Mouse (Mus musculus) frontal cortex, postnatal 14 days (tissue): ENCODE measurements at regions not wholly inside any gene's neighbourhood (a gene's known extent, or its start where the extent isn't known, plus 50 kb on each side); places are given as distances from the start of the nearest gene placed in this dataset.
A peak's percentile ranks its signal among the peaks of the same experiment; 100 is the strongest.
"Not testable (repeated sequence)": the region's sequence is repeated elsewhere in the genome, so short reads cannot be mapped to it uniquely, and the experiment has no call there.

ENCODE experiments used
- DNase-seq, 2 experiments: peaks; one replicate each; pipeline ENCODE4 v3.0.0; 2022; ENCODE audit warnings: low spot score in 2 of 2

DNA sequence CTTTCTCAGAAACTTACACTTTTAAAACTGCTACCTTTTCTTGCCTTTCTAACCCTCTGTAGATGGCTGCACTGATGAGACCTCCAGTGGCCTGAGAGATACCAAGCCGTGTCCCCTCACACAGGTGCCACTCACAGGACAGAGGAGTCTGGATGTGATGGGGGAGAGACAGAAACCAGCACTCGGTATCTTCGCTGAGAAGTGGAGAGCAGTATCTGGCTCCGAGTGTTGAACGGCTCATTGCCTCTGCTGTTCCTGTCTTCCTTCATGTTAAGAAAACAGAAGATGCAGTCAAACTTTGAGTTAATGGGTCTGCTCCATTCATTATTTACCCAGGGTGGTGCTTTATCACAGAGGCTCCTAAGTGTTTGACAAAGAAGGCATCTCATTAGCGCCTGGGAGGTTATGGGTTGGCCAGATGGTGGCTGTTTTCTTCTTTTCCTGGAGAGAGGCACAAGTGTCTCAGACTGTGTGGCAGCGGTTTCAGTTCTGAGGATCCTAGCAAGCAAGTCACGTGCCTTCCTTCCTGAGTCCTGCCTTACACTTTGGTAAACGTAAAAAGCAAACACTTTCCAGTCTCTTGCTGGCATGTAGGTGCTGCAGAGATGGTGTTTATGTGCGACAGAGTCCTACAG lies 248.6 kb downstream of the Sec16b start:
- no peak for DNase-seq

DNA sequence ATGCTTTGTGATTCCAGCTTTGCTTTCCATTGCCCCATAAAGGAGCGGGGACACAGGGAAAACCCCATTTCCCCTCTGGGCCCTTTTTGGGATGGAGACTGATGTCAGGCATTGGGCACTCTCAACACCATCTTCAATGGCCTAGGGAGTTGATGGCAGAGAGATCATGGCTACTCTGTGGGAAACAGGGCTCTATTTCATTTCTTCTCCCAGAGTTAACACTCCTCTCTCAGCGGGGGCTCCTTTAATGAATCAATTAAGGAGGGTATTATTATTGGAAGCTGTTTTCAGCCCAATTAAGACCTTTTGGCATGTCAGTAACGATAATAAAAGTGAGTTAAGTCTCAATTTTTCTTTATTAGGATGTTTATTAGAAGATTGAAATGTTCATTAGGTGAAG lies 250.4 kb downstream of the Sec16b start:
- no peak for DNase-seq

DNA sequence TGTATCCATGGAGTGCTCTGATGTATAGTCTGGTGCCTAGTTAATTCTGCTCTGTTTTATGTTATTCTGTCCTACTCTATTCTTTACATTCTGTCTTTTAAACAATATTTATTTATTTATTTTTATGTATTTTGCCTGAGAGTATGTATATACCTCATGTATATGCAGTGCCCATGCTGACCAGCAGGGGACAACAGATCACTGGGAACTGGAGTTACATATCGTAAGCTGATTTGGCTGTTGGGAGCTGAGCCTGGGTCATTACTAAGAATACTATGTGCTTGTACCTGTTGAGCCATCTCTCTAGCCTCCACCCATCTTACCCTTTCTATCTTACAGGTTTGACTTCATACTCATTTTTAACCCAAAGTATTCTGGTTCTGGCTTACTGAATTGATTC lies 251.8 kb downstream of the Sec16b start:
- no peak for DNase-seq

DNA sequence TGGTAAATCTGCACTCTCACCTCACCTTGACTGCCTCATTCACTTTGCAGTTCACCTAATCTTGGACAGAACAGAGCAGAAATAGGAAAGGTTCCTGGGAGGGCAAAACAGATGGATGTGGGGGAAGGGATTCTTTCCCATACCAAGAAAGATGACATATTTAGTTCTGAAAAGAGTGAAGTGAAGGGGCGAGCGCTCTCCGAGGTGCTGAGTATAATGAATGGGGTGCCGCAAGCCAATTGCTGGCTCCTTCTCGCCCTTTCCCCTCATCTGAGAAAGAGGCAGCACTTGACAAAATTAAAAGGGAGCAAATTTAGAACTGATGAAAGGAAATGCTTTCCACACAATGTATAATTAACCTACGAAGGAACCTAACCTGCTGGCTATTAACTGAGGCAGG lies 261.7 kb downstream of the Sec16b start:
- DNase-seq: no peak

DNA sequence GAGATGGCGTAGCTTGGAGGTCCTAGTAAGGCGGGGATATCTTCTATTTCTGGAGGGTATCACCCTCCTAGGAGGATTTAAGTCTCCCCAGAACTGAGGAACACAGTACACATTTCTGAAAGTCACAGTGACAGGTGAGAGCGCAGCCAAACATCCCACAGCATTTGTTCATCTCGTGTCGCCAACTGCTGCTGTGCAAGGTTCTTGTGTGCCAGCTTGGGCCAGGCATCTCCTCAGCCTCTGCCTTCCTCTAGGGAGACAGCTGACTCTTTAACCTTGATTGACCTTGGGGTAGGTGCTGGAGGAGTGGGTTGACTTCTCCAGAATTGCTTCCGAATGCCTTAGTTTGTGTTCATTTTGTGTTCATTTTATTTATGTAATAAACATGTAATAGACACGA lies 291.2 kb downstream of the Sec16b start:
- no peak for DNase-seq

DNA sequence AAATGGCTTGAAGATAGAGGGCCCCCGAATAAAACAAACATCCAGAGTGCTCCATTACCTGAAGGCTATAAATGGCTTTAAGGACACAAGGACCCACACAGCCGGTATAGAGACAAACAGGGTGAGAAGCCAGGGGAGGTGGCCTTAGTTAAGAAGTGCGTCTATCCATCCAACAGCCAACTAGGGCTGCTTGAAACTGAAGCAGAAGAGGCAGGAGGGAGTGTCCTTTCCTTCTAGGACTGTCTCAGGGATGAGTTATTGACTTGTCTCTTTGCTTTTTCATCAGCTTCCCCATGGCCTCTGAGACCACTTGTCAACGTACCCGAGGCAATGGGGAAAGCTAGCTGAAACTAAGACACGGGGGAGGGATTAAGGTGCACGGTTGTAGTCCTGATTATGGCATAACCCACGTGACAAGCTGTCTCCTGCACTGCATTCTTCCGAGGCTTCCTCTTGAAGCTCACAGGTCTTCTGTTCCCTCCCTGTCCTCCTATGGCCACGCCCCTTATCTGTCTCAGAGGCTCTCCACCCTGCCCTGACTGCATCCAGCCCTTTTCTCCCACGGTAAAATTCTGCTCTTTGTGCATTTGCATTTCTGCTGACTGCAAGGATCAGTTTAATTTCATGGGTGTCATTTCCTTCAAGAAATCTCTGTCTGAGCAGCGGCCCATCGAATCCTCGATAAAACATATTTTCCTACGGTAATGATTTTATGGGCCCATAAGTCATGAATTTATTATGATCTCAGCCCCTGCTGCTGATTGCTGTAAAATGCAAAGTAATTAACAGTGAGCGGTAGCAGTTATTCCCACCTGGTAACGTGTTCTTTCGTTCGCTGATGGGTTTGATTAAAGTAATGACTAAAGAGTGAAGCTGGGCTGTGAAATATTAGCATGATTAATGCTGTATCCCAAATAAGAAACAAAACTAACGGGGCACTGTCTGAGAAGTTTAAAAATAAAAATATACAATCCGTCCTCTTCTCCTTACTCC lies 292.3 kb downstream of the Sec16b start:
- no peak for DNase-seq

DNA sequence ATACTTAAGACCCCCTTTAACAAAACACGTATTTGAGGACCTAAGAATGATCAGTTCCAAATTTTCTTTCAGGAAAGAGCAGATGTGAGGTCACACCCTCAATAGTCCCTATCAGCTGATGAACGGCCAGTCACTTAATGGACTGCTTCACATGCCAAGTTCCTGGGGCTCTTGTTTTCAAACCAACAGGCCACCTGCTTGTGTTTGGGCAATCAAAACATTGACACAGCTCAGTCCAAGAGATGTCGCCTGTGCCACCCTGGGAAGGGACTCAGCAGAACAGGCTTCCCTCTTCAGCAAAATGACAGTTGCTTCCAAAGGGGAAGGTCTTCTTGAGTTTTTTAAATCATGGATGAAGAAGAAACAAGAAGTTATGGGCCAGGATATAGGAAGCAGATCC lies 294.6 kb downstream of the Sec16b start:
- DNase-seq: no peak

DNA sequence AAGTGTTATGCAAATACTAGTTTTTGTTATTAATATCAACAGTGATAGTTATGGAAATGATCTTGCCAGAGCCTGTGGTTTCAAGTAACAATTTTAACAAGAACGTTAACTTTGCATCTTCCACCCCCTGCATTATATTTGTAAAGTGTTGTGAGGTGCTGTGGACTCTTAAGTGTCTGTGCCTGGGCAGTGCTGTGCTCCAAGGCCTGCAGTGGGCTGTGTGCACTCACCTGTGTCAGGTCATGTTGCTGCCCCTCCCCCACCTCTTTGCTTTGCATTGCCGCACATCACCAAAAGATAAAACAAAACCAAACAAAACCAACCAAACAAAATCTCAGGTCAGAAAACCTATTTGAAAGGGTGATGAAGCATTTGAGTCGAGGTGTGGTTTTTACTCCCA lies 297.7 kb downstream of the Sec16b start:
- DNase-seq: no peak

DNA sequence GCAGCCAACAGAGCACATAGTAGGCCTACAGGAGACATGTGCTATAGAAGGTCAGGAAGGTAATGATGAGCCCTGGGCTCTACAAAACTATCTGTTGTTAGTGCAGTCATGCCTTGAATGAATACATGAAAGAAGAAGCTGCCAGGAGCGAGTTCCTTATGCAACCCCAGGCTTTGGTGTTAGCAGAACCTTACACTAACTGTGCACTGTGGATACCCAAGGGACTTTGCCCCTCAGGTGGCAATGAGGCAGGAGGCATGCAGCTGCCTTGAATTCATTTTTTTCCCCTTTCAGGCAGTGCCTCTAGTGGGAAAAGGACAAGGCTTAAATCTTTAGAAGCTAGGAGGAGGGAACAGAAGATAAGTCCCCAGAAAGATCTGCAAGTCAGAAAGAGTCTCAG lies 299.8 kb downstream of the Sec16b start:
- DNase-seq: no peak

DNA sequence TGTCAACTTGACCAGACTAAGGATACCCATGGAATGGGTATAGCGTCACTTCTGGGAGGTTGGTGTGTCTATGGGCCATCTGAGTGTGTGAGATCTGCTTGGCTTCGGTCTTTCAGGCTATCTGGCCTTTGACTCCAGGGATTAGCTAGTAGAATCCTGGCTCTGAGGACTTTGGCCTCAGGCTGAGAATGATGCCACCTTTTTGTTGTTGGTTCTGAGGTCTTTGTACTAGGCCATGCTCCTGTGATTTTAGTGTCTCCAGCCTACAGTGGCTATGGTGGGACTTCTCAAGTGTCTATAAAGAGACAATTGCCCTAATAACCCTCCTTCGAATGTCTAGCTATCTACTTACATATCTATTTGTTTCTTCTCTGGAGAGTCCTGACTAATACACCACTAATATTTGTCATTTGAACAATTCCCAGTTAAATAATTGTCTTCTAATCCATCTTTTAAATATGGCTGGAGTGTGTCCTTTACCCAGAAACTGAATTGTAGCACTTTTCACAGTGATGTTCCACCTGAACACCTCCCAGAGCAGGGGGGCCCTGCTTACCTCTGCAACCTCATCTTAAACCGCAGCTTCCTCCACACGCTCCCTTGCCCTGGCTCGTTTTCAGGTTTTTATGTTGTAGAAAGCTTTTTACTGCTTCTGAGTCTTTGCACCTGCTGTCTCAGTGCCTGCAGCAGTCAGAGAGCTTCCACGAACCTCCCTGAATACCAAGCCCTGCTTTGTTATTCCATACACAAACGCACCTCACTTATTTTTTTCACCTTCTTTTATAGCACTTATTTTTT lies 303.3 kb downstream of the Sec16b start:
- DNase-seq: no peak

DNA sequence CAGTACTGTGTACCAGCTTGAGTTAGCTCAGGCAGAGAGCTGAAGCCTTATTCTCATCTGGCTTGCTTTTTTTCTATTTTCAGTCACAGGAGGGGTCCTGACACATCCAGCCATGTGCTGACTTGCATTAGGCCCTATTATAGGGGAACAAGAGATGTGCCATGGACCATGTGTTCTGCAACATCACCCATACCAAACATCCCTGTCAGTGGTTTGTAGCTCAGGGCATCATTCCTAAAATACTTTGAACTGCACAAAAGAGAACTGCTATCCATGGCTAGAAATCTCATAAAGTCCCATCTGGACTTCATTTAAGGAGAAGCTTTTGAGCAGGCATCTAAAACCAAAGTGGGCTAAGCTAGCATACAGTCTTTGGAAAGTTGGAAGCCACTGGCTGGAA lies 304.1 kb downstream of the Sec16b start:
- DNase-seq: no peak

DNA sequence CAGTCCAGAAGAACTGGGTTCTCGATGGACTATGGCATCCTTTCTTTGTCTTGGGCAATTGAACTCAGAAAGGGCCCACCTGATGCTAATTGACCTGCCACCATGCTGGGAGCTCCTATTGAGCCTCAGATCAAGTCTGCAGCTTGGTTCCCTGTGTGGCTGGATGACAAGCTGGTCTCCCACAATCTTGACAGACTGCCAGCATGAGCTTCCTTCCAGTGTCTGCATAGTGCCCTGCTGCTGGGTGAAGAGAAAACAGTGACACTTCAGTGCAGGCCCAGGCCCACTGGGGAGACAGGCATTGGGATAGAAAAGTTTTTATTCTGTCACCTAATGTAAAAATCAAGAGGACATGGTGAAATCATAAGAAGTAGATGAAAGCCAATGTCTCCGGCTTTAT lies 321.4 kb downstream of the Sec16b start:
- DNase-seq: no peak

DNA sequence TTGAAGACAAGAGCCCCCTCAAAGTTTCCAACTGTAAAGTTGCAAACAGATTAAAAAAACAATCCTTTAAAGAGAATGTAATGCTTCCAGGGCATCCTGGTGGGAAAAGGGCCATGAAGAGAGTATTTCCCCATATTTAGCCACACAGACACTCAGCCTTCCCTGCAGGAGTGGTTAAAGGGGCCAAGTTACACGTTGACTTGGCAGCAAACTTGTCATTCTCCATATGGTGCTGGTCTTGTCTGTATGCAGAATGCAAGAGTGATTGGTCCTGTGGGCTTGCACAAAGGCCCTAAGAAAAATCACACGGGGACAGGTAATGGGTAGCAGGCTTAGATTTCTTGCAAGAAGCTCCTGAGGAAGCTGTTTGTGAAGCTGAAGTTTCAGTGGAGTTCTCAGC lies 325.0 kb downstream of the Sec16b start:
- DNase-seq: no peak

DNA sequence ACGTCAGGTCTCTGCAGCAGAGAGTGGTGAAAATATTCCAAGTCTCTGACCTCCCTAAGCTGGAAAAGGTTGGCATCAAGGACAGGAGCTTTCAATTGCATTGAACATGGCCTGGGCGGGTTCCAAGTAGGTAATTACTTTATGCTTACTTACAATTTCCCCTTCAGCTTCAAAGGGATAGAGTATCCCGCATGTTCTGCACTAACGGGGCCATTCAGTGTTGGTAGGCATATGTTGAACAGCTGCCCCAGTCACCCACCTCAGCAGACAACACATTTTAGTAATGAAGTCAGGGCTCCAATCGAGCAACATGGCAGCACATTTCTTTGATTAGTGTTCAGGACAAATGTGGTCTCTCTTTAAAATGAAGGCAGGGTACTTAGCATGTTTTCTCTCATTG lies 366.2 kb downstream of the Sec16b start:
- no peak for DNase-seq

DNA sequence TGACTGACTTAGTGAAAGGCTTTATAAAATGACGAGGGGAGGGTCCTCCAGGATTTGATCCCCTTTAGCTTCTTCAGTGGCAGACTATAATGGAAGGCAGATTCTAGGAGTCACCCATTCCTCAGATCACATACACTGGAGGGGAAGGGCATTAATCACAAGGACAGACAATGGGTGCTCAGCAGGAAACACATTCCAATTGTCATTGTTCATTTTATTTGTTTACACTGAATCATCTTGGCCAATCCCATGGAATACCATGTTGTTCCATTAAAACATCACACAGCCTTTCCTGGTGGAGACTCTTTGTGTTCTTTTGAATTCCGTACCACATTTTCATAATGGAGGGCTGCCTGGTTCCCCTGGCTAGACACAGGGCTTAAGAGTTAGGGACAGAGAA lies 368.5 kb downstream of the Sec16b start:
- no peak for DNase-seq

DNA sequence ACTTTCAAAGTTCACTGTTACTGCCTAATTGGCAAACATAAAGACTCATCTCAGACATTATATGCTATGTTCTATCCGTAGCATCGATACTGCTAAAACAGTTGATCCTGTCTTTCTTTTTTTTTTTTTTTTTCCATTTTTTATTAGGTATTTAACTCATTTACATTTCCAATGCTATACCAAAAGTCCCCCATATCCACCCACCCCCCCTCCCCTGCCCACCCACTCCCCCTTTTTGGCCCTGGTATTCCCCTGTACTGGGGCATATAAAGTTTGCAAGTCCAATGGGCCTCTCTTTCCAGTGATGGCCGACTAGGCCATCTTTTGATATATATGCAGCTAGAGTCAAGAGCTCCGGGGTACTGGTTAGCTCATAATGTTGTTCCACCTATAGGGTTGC lies 370.6 kb downstream of the Sec16b start:
- not testable (repeated sequence) for DNase-seq

DNA sequence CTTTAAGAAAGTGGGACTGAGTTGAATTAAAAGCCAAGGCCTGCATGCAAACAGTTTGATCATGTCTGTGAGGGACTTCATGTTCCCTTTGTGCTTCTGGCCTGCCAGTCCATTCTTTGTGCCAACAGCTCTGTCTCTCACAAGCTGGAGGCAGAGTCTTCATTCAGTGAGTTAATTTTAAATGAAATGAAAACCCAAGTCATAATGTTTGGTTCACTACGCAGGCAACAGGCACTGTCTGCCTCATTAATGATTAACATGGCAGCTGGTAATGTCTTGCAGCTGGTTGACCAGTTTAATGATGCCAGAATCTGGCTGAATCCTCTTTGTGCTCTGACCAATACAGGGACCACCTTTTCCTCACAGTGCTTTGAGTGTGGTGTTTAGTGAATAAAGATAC lies 380.6 kb downstream of the Sec16b start:
- DNase-seq: no peak

DNA sequence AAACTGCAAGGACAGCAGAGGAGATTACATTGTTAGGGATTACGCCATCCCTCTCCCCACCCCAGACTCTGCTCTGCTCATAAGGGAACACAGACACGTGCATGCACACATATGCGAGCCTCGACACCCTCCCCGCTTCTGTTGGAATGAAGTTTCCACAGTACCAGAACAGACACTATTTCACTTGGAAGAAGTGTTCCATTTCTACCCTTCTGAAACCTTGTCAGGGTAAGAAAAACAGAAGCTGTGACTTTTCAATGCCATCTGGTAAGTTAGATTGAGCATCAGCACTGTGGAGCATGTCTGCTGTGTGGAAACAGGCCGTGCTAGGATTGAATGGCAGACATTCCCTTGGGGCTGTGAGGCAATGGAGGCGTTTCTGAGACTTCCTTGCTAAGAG lies 382.0 kb downstream of the Sec16b start:
- peak; percentile 26 to 58 for DNase-seq

DNA sequence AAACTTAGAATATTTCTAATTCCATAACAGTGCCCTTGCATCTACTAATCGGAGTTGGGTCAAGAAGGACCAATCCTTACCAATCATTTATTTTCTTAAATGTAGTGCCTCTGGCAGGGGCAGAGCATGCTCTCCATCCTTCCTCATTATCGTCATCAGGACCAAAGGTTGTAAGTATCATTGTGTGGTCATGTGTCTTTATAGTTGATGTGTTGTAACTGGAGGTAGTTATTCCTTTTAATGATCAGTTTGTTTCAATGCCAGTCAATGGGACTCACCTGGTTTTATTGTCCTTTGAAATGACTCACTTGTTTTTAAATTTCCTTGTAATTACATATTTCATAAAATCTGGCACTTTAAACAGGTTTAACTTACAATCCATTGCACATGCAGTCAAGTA lies 399.6 kb downstream of the Sec16b start:
- DNase-seq: no peak

DNA sequence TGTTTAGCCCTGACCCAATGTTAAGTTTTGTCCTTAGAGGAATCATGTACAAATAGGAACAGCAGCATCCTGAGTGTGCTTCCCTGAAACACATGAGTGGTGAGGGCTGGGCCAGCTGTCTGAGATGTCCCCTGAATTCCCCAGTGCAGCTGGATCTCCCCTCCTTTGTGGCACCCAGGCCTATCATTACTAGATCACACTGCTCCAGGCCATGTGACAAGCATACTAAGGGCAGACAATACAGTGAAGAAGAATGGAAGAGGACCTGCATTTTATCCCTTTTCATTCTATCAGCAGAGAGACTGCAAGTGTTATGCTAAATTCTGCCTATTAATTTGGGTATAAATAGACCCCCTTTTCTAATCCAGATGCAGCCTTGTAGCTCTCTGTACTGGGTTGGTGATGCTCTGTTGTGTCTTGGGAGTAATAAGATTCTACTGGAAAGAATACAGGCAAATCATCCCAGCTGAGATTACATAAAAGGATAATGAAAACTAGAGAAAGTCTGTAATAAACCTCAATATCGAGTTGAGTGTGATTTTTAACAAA lies 418.3 kb downstream of the Brinp2 start:
- no peak for DNase-seq

DNA sequence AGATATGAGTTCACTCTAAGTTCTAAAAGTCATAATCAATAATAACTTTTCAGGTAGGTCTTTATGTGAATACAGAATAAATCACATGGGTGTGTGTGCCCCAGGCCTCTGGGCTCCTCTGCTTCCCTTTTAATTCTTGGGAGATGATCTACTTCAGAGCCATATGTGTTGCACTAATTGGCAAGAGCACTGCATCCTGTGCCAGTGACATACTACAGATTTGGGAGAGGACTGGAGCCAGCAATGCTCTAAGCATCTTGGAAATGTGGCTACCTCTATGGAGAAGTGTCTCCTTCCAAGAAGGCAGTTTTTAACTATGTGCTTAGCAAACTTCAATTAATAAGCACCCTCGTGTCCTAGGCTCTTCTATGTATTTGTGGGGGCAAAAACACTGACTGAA lies 416.6 kb downstream of the Brinp2 start:
- DNase-seq: no peak

DNA sequence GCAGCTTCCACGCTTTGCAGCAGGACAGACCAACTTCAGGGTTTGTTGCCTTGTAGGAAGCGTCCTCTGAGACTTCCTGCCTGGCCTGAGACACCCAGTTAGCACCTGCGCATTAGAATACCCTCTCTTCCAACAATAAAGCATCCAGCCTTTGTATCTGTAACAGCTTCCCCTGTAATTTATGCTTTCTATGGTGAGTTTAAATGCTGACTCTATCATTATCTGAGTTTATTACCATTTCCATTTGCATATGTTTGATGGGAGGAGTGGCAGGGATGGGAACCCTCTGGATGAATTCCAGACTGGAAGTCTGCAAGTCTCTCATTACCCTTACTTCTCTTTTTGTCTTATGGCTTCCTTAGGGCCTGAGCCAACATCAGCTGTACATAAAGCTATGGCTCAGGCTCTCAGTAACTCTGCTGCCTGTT lies 415.8 kb downstream of the Brinp2 start:
- no peak for DNase-seq
